Mouse (Mus musculus) lung, postnatal 0 days (tissue): Measurements from ENCODE around the gene Sik1.

ENCODE experiments used
- CTCF ChIP-seq: IDR thresholded peaks from 2 replicates; pipeline ENCODE4 v1.5.1; 2016; ENCODE audit warnings: antibody characterized with exemption, mild to moderate bottlenecking
- EP300 ChIP-seq: IDR thresholded peaks from 2 replicates; pipeline ENCODE4 v1.6.1; 2016; ENCODE audit warnings: antibody characterized with exemption, mild to moderate bottlenecking, control low read depth

GRCm38 (mm10) chr17:31860856-31861255, 5.3 kb upstream of the Sik1 start:
- no peak for TF ChIP-seq EP300
- no peak for TF ChIP-seq CTCF
